Mouse (Mus musculus): ENCODE data around the gene Ckb.
A peak's percentile ranks its signal among the peaks of the same experiment; 100 is the strongest.

Gene Ckb

GRCm38 (mm10) chr12:111669000-111669788 is 2.9 kb downstream of the Ckb start:
- DNase-seq (ENCODE audit: low read depth, low spot score), result no peak

- peak; percentile 94 for DNase-seq (ENCODE audit: low read depth, low spot score)
Observed at GRCm38 (mm10) chr12:111668457-111668912, 3.7 kb downstream of the Ckb start.

GRCm38 (mm10) chr12:111667421-111667820 is 4.7 kb downstream of the Ckb start:
- DNase-seq (ENCODE audit: low read depth, low spot score), result no peak

- DNase-seq (ENCODE audit: low read depth, low spot score), result peak; percentile 49
Observed at GRCm38 (mm10) chr12:111666380-111666779, 5.8 kb downstream of the Ckb start.

GRCm38 (mm10) chr12:111665041-111665880 is 6.9 kb downstream of the Ckb start:
- DNase-seq (ENCODE audit: low read depth, low spot score), result no peak

GRCm38 (mm10) chr12:111664144-111664634 is 7.9 kb downstream of the Ckb start:
- DNase-seq (ENCODE audit: low read depth, low spot score), result peak; percentile 86

- DNase-seq (ENCODE audit: low read depth, low spot score), result no peak
Observed at GRCm38 (mm10) chr12:111663228-111664143, 8.7 kb downstream of the Ckb start.

GRCm38 (mm10) chr12:111661554-111661953 is 10.6 kb downstream of the Ckb start:
- peak; percentile 88 for DNase-seq (ENCODE audit: low read depth, low spot score)

- DNase-seq (ENCODE audit: low read depth, low spot score), result peak; percentile 45
Observed at GRCm38 (mm10) chr12:111660628-111661027, 11.5 kb downstream of the Ckb start.

GRCm38 (mm10) chr12:111659331-111659730 is 12.8 kb downstream of the Ckb start:
- no peak for DNase-seq (ENCODE audit: low read depth, low spot score)

GRCm38 (mm10) chr12:111655695-111656094 is 16.4 kb downstream of the Ckb start:
- DNase-seq (ENCODE audit: low read depth, low spot score), result no peak

GRCm38 (mm10) chr12:111653434-111653833 is 18.7 kb downstream of the Ckb start:
- peak; percentile 68 for DNase-seq (ENCODE audit: low read depth, low spot score)

GRCm38 (mm10) chr12:111652953-111653352 is 19.2 kb downstream of the Ckb start:
- DNase-seq (ENCODE audit: low read depth, low spot score), result no peak

GRCm38 (mm10) chr12:111648061-111648645 is 24.0 kb downstream of the Ckb start:
- DNase-seq (ENCODE audit: low read depth, low spot score), result peak; percentile 76
